Mouse (Mus musculus) left cerebral cortex, postnatal 14 days (tissue): ENCODE measurements at regions not wholly inside any gene's neighbourhood (a gene's known extent, or its start where the extent isn't known, plus 50 kb on each side); places are given as distances from the start of the nearest gene placed in this dataset.
A peak's percentile ranks its signal among the peaks of the same experiment; 100 is the strongest.

ENCODE experiments used
- DNase-seq, 2 experiments: peaks; one replicate each; pipeline ENCODE4 v3.0.0; 2021 to 2022; ENCODE audit warnings: low spot score in 2 of 2, mixed read lengths in 1 of 2
- intact Hi-C: fragments of 180-260 bp; cut with DNase I; formaldehyde crosslinking; loops from one replicate; pipeline ENCODE4 v1.15.1; 2025

DNA sequence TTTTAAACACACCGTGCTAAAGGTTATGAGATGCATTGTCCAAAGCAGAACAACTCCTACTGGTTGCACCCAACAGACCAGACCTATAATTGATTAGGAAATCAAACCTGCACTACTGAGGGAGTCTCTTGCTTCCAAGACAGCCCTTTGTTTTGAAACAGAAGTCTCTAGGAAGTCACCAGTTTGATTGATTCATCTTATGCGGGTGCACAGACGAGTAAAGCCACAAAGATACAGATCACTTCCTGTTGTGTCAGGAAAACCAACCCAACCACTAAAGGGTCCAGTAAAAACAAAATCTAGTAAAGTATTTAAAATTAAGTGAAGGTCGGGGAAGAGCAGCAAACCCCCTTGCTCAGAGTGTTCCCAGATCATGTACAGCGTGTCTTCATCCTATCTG, 58.3 kb upstream of the N6amt1 start:
- intact Hi-C loops, result no loop called here
- no peak for DNase-seq

DNA sequence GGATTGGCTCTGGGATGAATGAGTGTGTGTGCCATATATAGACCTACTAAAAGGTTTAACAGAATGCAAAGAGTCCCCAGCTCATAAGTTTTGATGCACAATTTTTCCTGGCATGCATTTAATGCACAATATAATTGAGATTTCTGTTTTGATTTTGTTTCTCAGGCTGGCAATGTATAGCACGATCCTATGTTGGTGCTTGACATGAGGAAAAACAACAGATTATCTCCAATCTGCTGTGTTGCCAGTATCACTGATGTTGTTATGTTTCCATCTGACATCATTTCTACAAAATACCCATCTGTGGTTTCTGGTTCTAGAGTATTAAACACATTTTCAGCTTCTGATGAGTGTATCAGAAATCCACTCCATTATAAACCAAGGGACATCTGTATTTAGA, 61.2 kb upstream of the N6amt1 start:
- intact Hi-C loops, result no loop called here
- DNase-seq, result no peak

DNA sequence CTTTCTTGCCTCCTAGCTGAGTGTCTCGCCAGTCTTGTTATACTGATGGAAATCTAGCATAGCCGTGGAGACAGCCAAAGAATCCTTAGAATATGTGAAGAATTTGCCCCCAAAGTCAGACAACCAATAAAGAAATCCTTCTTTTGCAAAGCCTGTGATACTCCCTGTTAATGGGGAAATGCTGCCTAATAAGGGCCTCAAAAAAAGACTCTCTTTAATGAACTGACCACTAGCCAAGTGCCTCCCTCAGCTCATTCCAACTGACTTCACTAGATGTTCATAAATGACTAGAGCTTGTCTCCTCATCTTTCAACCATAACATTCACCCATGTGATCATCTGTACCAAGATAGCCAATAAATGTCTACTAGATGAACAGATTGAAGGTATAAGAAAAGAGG, 62.3 kb upstream of the N6amt1 start:
- intact Hi-C loops, result no loop called here
- no peak for DNase-seq

DNA sequence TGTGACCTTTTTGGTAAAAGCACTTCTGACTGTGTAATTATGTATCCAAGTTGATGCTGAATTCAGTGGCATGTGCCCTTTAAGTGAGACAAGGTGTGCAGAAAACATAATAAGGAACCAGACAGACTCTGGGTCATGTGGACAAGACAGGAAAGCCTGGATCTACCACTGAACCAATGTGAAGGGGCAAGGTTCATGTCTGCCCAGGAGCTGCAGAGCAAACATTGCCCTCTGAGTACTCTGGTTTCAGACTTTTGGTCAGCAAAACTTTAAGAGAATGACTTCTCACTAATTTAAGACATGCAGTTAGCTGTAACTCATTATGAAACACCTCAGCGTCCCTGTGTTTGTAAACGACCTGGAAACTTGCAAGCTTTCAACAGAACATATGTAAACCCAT, 68.3 kb upstream of the N6amt1 start:
- intact Hi-C loops, result no loop called here
- DNase-seq, result no peak

DNA sequence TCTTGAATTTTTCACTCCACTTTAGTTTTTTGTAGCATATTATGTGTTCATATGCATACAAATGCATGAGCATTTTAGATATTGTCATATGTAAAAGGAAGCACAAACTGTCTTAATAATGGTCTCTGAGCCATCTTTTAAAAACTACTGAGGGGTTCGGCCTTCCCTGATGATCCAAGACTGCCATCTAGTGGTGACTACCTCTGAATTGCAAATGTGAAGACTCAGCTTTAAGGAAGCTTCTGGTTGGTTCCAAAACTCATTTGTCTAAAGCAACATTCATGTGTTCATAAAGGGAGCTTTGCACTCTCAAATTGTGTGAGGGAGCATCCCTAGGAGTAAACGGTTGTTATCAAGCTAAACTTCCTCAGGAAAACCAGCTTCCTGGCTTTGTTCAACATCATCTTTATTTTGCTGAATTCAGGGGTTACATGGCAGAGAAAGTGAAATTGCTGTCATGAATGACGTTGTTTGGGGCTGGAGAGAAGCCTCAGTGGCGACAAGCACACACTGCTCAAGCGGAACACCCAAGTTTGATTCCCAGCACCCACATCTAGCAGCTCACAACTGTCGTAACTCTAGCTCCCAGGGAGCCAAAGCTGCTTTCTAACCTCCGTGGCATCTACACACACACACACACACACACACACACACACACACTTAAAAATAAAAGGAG, 69.0 kb upstream of the N6amt1 start:
- no peak for DNase-seq
- intact Hi-C loops, result no loop called here

DNA sequence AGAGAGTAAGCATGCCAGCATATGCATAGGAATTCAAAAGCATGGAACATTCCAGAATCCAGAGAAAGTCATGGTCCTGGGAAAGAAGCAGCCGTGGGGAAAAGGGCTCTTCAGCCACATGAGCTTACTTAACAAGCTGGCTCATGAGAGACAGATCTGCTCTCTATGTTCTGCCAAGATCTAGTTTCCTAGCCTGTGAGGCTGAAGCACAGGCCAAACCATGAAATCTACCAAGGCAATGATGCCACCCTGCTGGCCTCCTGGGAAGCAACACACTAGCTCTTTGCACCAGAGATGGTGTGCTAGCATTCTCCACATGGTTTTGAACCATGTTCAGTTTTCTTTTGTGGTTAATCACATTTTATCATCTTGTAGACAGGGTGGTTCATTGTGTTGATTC, 75.5 kb upstream of the N6amt1 start:
- no peak for DNase-seq
- intact Hi-C loops, result no loop called here

DNA sequence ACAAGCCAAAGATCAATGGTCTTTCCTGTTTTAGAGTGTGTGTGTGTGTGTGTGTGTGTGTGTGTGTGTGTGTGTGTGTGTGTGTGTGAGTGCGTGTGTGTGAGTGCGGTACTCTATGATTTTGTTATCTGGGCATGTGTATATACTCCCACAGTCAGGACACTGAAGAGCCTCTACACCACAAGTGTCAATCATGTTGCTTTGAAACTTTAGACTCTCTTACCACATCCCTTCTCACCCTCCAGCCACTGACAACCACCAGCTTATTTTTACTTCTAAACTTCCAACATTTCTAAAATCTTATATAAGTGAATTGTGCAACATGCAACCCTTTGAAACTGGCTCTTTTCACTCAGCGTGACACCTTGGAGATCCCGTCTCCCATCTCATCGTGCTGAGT, 81.6 kb upstream of the N6amt1 start:
- DNase-seq, result no peak
- intact Hi-C loops, result no loop called here

DNA sequence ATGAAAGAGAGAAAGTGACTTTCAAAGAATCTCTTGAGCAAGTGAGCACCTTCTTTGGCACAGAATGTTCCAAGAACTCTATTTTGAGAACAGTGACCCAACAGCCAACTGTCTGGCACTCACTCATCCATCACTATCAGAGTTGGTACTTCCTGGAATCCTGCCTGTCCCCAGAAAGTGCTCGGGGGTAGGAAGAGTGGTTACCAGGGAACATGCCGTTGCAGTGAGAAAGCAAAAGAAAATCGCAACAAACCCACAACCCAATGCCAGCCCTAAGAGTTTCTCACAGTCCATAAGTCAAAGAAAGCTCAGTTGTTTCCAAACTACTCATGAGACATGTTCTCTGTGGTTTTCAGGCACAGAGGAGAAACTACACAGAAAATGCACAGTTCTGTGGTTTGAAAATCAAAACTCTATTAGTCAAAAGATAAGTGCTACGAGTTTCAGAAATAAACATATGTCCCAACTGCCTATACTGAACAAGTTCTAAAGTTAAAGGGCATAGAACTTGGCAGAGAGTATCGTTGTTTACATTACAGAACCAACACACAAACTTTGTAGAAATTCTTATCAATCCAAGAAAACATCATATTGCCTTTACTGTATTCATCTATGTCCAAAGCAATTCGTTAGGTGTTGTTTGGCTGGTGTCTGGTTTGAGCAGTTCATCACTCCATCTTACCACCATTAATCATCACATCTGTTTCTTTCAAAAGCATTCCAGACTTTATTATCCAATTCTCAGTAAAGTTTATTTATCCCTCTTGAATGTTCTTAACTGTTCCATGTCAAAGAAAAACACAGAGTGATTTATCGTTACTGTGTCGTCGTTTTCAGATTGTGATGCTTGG, 85.8 kb upstream of the N6amt1 start:
- intact Hi-C loops, result no loop called here
- DNase-seq, result no peak

DNA sequence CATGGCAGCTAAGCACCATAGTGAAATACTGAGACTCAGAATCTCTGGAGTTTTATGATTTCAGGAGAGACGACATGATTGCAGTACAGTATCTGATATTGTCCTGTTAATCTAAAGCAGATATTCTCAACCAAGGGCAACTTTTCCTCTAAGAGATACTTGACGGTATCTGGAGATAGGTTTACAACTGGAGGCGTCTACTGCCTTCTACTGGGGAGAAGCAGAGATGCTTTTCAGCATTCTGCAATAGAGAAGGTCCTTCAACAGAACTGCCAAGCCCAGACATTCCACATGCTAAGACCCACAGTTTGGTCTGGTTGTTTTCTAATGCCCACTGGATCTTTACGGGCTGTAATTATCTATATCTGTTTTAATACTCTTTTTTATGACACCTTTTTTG, 86.5 kb upstream of the N6amt1 start:
- DNase-seq, result no peak
- intact Hi-C loops, result no loop called here

DNA sequence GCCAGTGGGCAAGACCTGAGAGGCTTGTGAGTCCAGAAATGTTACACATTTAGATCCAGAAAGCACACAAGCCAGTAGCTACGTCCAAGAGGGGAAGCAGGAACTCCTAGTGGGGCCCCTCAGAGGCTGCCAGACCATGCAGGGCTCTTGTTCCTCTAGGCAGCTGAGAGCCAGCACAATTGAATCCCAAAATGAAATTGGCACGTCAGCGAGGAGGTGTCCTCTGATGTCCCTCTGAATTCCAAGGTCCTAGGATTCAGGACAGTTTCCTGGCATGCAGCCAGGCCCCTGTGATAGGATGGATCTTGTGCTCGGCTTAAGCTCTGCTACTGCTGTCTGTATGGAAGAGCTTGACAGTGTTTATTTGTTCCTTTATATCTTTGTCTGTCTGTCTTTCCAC, 90.4 kb upstream of the N6amt1 start:
- DNase-seq, result no peak
- intact Hi-C loops, result no loop called here

DNA sequence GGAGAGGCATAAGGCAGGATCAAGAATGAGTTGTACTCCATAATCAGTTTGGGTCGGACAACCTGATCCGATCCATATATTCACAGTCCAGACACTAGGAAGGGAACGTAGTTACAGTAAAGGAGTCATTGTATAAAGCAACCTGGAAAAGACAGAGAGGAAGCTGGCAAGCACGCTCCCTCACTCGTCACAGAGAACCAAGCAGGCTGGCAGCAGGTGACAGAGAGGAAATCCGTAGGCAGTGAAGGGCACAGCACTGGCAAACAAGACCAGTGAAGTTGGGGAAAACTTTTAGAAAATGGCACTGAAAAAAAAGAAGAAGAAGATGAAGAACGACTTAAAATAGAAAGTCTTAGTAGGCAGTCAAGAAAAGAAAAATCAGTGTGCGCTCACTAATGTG, 90.9 kb upstream of the N6amt1 start:
- no peak for DNase-seq
- intact Hi-C loops, result no loop called here

DNA sequence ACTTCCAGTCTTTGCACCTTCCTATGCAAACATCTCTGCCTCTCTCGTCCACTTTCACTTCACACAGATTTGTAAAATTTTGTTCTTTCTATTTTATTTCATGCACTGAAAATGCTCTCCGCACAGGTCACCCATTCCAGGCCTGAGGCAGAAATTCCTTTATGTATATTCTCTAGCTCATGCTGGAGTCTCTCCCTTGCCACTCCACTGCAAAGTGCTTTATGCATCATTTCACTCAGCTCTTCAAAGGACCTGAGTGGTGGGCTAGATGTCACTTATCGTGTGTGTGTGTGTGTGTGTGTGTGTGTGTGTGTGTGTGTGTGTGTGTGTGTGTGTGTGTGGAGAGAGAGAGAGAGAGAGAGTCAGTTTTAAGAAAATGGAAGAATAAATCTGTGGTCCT, 91.5 kb upstream of the N6amt1 start:
- intact Hi-C loops, result no loop called here
- DNase-seq, result no peak

DNA sequence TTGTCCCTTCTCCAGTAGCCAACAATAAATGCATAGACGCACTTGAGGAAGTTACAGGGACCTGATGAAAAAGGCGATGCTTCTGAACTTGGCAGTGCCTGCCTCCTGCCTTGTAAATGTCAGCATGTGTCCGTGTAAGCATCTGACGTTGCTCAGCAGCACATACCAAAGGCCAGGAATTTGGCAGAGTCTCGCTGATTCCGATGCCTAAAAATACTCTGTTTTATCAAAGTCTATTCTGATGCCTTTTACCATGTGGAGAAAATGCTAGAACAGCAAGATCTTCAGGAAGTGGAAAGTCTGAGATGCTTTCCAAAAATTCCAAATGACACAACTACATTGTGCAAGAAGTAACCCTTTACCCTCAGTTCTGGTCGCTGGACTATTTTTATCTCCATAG, 92.5 kb upstream of the N6amt1 start:
- intact Hi-C loops, result no loop called here
- DNase-seq, result peak; percentile 28 to 58

DNA sequence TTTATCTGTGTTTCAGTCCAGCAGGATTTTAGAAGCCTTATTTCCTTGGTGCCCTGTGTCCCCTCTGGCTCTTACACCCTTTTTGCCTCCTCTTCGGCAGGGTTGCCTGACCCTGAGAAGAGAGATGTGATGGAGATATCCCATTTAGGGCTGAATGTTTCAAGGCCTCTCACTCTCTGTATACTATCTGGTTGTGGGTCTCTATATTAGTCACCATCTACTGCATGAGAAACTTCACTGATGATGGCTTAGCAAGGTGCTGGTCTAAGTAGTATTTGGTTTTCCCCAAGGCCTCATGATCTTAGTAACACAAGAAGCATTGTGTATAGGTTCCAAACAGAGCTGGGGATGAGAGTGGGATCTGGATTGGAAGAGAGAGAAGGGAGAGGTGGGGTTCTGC, 99.2 kb upstream of the N6amt1 start:
- DNase-seq, result no peak
- intact Hi-C loops, result no loop called here

DNA sequence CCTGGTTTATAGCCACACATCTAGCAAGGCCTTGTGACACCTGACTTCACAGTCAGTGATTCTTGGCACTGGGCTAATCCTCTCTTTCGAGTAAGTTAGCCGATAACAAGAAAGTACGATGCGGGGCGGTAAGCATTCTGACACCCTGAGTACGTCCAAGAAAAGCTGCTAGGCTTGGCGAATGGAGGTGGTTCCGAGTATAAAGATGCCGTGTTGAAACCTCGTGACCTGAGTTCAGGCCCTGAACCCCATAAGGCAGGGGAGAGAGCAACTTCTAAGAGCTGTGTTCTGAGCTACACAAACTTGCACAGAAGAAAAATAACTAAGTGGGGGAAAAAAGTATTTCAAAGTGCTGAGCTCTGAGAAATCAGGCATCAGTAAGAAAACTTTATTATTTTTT, 103.5 kb upstream of the N6amt1 start:
- DNase-seq, result no peak
- intact Hi-C loops, result no loop called here

DNA sequence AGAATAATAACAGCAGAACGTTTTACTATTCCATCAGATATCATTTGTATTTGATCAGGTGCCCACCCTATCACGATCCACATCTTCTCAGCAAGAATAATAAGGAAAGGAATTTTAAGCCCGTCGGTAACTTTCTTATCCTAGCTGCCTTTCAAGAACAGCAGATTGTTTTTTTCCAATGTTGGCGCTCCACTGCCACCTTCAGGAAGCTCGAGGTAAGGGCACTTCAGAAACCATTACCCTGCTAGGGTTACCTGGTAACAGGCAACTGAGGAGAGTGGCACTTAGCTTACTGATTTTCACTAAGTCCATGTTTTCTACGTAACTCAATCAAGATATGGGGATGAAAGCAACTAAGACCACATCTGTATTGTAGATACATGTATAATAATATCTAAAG, 104.1 kb upstream of the N6amt1 start:
- DNase-seq, result peak; percentile 47 to 50
- intact Hi-C loops, result loop anchor here (2.0 to 5.0 kb wide), 4 partner anchors 368 to 1443 kb away; no protein-coding TSS in a partner anchor

DNA sequence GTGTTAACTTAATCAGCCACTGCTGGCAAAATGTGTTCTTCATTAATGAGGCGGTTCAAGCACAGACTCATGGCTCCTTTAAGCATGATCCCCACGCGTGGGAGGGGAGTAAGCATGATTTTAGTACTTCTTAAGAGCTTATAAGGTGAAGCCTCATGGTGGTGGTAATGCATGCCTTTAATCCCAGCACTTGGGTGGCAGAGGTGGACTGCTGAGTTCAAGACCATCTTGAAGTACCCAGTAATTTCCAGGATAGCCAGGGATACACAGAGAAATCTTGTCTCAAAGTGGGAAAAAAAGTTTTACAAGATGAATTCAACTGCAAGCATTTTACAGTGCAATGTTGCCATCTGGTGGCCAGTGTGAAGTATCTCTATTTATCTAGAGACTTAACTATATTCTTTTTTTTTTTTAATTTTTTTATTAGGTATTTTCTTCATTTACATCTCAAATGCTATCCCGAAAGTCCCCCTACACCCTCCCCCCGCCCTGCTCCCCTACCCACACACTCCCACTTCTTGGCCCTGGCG, 105.4 kb upstream of the N6amt1 start:
- intact Hi-C loops, result loop anchor here (2.0 to 5.0 kb wide), 4 partner anchors 366 to 1442 kb away; no protein-coding TSS in a partner anchor
- DNase-seq, result peak in 1 of 2 experiments; percentile 60

DNA sequence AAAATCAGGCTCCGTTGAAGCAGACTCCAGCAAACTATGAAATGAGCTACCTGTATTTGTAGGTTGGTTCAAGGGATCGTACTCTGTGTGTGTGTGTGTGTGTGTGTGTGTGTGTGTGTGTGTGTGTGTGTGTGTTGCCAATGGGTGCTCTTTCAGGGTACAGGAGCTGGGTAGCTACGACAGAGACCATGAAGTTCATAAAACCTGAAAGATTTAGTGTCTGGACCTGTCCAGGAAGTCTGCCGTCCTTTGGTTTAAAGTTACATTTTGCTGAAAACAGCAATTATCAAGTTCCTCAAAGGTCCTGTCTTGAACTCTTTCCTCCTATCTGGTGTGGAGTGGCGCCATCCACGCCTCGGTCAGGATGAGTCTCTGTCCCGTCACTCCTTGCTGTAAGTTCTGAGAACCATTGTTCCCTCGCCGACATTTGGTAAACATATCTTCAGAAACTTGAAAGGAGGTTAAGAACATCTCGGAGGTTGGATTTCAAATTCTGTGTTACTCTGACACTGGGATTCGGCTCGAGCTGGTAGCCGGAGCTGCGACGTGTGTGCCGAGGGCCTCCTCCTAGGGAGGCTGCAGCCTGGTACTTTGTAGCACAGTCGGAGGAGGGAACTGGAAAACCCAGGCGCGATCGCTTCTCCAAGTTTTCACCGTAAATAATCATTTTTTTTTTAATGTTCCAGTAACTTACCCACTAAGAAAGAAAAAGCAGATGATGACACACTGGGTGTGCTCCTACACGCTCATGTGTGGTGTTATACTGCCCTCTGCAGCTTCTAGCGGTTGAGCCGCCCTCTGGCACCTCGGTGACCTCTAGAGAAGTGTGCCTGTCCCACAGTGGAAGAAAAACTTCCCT, 107.8 kb upstream of the N6amt1 start:
- peak in 1 of 2 experiments; percentile 41 for DNase-seq

DNA sequence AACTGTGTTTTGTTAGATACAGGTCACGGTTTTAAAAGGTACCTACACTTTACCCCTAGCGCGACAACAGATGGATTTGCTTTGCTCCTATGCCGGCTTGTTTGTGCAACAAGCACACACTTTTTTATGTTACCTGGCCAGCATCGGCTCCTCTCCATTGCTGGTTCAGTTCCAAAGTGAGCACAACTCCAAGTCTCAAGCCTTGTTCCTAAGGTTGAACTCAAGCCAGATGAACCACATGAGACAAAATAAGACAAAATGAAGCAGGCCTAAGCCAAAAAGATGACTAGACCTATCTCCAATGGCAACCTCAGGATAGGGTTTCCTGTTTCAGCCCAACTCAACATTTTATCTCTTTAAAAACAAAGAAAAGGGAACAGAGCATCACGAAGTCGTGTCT, 108.5 kb upstream of the N6amt1 start:
- intact Hi-C loops, result loop anchor here (5.0 kb wide), 2 partner anchors 363 to 828 kb away; no protein-coding TSS in a partner anchor
- no peak for DNase-seq

More for the DNA sequence above, 107.8 kb upstream of the N6amt1 start:
- intact Hi-C loops, result loop anchor here (5.0 kb wide), 2 partner anchors 364 to 829 kb away; no protein-coding TSS in a partner anchor

DNA sequence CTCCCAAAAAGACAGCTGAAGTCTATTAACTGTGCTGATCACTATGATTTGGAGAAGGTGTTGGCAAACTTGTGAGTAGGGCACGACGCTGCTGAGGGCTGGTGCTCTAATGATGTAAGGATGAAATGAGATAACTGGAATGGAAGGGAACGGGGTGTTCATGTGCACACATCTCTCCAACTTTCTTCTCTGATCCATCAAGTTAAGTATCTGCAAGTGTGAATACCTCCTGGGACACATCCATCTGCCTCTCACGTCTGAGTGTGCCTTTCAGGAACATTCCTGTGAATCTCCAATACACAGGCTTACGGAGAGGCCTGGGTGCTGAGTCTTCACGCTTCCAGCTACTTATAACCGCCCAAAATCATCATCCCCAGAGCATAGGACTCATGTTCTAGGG, 112.0 kb upstream of the N6amt1 start:
- intact Hi-C loops, result no loop called here
- DNase-seq, result no peak
